Mouse (Mus musculus): ENCODE measurements at regions not wholly inside any gene's neighbourhood (a gene's known extent, or its start where the extent isn't known, plus 50 kb on each side); places are given as distances from the start of the nearest gene placed in this dataset.

- TF ChIP-seq CTCF (IDR thresholded peaks at IDR 0.05; ENCODE audit: low read depth) (no peak), EP300 (IDR thresholded peaks at IDR 0.05; ENCODE audit: low read depth) (no peak)
- Histone ChIP-seq H3K36me3 (replicated peaks; ENCODE audit: insufficient read depth, low read length) (no peaks in the 10 kb centered on the region), H3K27ac (ENCODE audit: low read depth) (no peak overlapping the region), H3K9ac (replicated peaks) (no peak overlapping the region), H3K9me3 (ENCODE audit: low read length) (no peaks in the 10 kb centered on the region), H3K4me3 (ENCODE audit: low read depth, low read length) (no peak overlapping the region), H3K4me1 (ENCODE audit: insufficient read depth) (no peaks in the 10 kb centered on the region), H3K27me3 (ENCODE audit: insufficient read depth, low read length) (no peaks in the 10 kb centered on the region), H3K4me2 (ENCODE audit: low read depth, low read length) (no peak overlapping the region)
- 84% methylated on average over 5 of the region's 5 CpGs for WGBS (ENCODE audit: insufficient replicate concordance)
- no peak for ATAC-seq
- DNase-seq, result no peak
Observed at GRCm38 (mm10) chr2:106140931-106141330, 137.6 kb upstream of the Dnajc24 start.

- Histone ChIP-seq H3K4me3 (ENCODE audit: low read depth, low read length) (no peak overlapping the region), H3K9me3 (ENCODE audit: low read length) (no peaks in the 10 kb centered on the region), H3K9ac (replicated peaks) (no peak overlapping the region), H3K4me1 (ENCODE audit: insufficient read depth) (no peaks in the 10 kb centered on the region), H3K4me2 (ENCODE audit: low read depth, low read length) (no peak overlapping the region), H3K36me3 (replicated peaks; ENCODE audit: insufficient read depth, low read length) (no peaks in the 10 kb centered on the region), H3K27me3 (ENCODE audit: insufficient read depth, low read length) (no peaks in the 10 kb centered on the region), H3K27ac (ENCODE audit: low read depth) (no peak overlapping the region)
- TF ChIP-seq CTCF (IDR thresholded peaks at IDR 0.05; ENCODE audit: low read depth), result no peak
- no peak for TF ChIP-seq EP300 (IDR thresholded peaks at IDR 0.05; ENCODE audit: low read depth)
- DNase-seq, result no peak
- WGBS (ENCODE audit: insufficient replicate concordance), result 70% methylated on average over 2 of the region's 2 CpGs
- no peak for ATAC-seq
Observed at GRCm38 (mm10) chr2:106101002-106101401, 97.7 kb upstream of the Dnajc24 start.

- Histone ChIP-seq H3K4me1 (ENCODE audit: insufficient read depth) (no peaks in the 10 kb centered on the region), H3K36me3 (replicated peaks; ENCODE audit: insufficient read depth, low read length) (no peaks in the 10 kb centered on the region), H3K4me2 (ENCODE audit: low read depth, low read length) (no peak overlapping the region), H3K9me3 (ENCODE audit: low read length) (no peaks in the 10 kb centered on the region), H3K4me3 (ENCODE audit: low read depth, low read length) (no peak overlapping the region), H3K9ac (replicated peaks) (no peak overlapping the region), H3K27ac (ENCODE audit: low read depth) (no peak overlapping the region), H3K27me3 (ENCODE audit: insufficient read depth, low read length) (no peaks in the 10 kb centered on the region)
- DNase-seq, result no peak
- no peak for ATAC-seq
- TF ChIP-seq EP300 (IDR thresholded peaks at IDR 0.05; ENCODE audit: low read depth) (no peak), CTCF (IDR thresholded peaks at IDR 0.05; ENCODE audit: low read depth) (no peak)
- 52% methylated on average over 8 of the region's 8 CpGs for WGBS (ENCODE audit: insufficient replicate concordance)
Observed at GRCm38 (mm10) chr2:106086121-106086520, 82.8 kb upstream of the Dnajc24 start.

- Histone ChIP-seq H3K9ac (replicated peaks) (no peak overlapping the region), H3K4me2 (ENCODE audit: low read depth, low read length) (no peak overlapping the region), H3K27ac (ENCODE audit: low read depth) (no peak overlapping the region), H3K36me3 (replicated peaks; ENCODE audit: insufficient read depth, low read length) (no peaks in the 10 kb centered on the region), H3K27me3 (ENCODE audit: insufficient read depth, low read length) (no peaks in the 10 kb centered on the region), H3K4me3 (ENCODE audit: low read depth, low read length) (no peak overlapping the region), H3K9me3 (ENCODE audit: low read length) (no peaks in the 10 kb centered on the region), H3K4me1 (ENCODE audit: insufficient read depth) (no peaks in the 10 kb centered on the region)
- TF ChIP-seq CTCF (IDR thresholded peaks at IDR 0.05; ENCODE audit: low read depth), result no peak
- no peak for TF ChIP-seq EP300 (IDR thresholded peaks at IDR 0.05; ENCODE audit: low read depth)
- WGBS (ENCODE audit: insufficient replicate concordance), result 44% methylated on average over 11 of the region's 11 CpGs
- ATAC-seq (no peak), DNase-seq (no peak)
Observed at GRCm38 (mm10) chr2:106083801-106084800, 80.8 kb upstream of the Dnajc24 start.

GRCm38 (mm10) chr2:106083001-106083400, 79.7 kb upstream of the Dnajc24 start:
- Histone ChIP-seq H3K27ac (ENCODE audit: low read depth) (no peak overlapping the region), H3K9me3 (ENCODE audit: low read length) (no peaks in the 10 kb centered on the region), H3K27me3 (ENCODE audit: insufficient read depth, low read length) (no peaks in the 10 kb centered on the region), H3K36me3 (replicated peaks; ENCODE audit: insufficient read depth, low read length) (no peaks in the 10 kb centered on the region), H3K4me2 (ENCODE audit: low read depth, low read length) (no peak overlapping the region), H3K9ac (replicated peaks) (no peak overlapping the region), H3K4me3 (ENCODE audit: low read depth, low read length) (no peak overlapping the region), H3K4me1 (ENCODE audit: insufficient read depth) (no peaks in the 10 kb centered on the region)
- TF ChIP-seq EP300 (IDR thresholded peaks at IDR 0.05; ENCODE audit: low read depth) (no peak), CTCF (IDR thresholded peaks at IDR 0.05; ENCODE audit: low read depth) (no peak)
- ATAC-seq, result no peak
- DNase-seq, result no peak
- WGBS (ENCODE audit: insufficient replicate concordance), result 73% methylated on average over 8 of the region's 8 CpGs

GRCm38 (mm10) chr2:106081951-106082350, 78.6 kb upstream of the Dnajc24 start:
- Histone ChIP-seq H3K4me3 (ENCODE audit: low read depth, low read length) (no peak overlapping the region), H3K4me1 (ENCODE audit: insufficient read depth) (no peaks in the 10 kb centered on the region), H3K27me3 (ENCODE audit: insufficient read depth, low read length) (no peaks in the 10 kb centered on the region), H3K27ac (ENCODE audit: low read depth) (no peak overlapping the region), H3K36me3 (replicated peaks; ENCODE audit: insufficient read depth, low read length) (no peaks in the 10 kb centered on the region), H3K9ac (replicated peaks) (no peak overlapping the region), H3K4me2 (ENCODE audit: low read depth, low read length) (no peak overlapping the region), H3K9me3 (ENCODE audit: low read length) (no peaks in the 10 kb centered on the region)
- 2% methylated on average over 7 of the region's 7 CpGs for WGBS (ENCODE audit: insufficient replicate concordance)
- ATAC-seq, result no peak
- DNase-seq, result peak; percentile 66
- TF ChIP-seq EP300 (IDR thresholded peaks at IDR 0.05; ENCODE audit: low read depth) (no peak), CTCF (IDR thresholded peaks at IDR 0.05; ENCODE audit: low read depth) (peak; percentile 83)

Data from liver, postnatal 0 days (tissue).